Mouse (Mus musculus) intestine, embryonic 16.5 days (tissue): ENCODE measurements around the gene Uckl1. TPM values are rescaled to one million over a fixed set of nuclear protein-coding genes. Genes with fewer than 3 reads are reported as not detected.

Experiments used
- ATAC-seq: fragments of 200-750 bp; cut with Nextera tagmentation; 2 replicates; pipeline ENCODE4 v1.8.0; 2017; ENCODE audit warnings: moderate TSS enrichment, moderate library complexity
- H3K27ac ChIP-seq: fragments of 300-500 bp; sonication (generic); 2 replicates; pipeline ENCODE4 v1.5.1; 2014; ENCODE audit warnings: mild to moderate bottlenecking, low read length
- H3K27me3 ChIP-seq: fragments of 300-500 bp; sonication (generic); replicated peaks from 2 replicates; pipeline ENCODE4 v1.6.1; 2014; ENCODE audit warnings: low read length, control low read depth, mixed read lengths; ENCODE audit not compliant: control insufficient read depth, insufficient read depth
- H3K36me3 ChIP-seq: fragments of 300-500 bp; sonication (generic); 2 replicates; pipeline ENCODE4 v1.6.1; 2014; ENCODE audit warnings: low read length, control low read depth; ENCODE audit not compliant: control insufficient read depth, insufficient read depth
- H3K4me1 ChIP-seq: fragments of 300-500 bp; sonication (generic); 2 replicates; pipeline ENCODE4 v1.6.1; 2014; ENCODE audit warnings: low read length, control low read depth, mixed read lengths; ENCODE audit not compliant: control insufficient read depth, insufficient read depth
- H3K4me2 ChIP-seq: fragments of 300-500 bp; sonication (generic); 2 replicates; pipeline ENCODE4 v1.6.1; 2014; ENCODE audit warnings: low read depth, low read length, control low read depth
- H3K4me3 ChIP-seq: fragments of 300-500 bp; sonication (generic); 2 replicates; pipeline ENCODE4 v1.5.1; 2014; ENCODE audit warnings: mild to moderate bottlenecking, low read length
- H3K9ac ChIP-seq: fragments of 300-500 bp; sonication (generic); 2 replicates; pipeline ENCODE4 v1.6.1; 2014; ENCODE audit warnings: low read depth, low read length
- H3K9me3 ChIP-seq: fragments of 300-500 bp; sonication (generic); 2 replicates; pipeline ENCODE4 v1.6.1; 2016; ENCODE audit warnings: low read length, control low read depth; ENCODE audit not compliant: control insufficient read depth
- WGBS: fragments of 180-500 bp; shearing (Covaris S2); extraction: QIAGEN DNeasy Blood & Tissue Kit; methylation state at CpG from one replicate; pipeline ENCODE4 v1.1.7; 2014; 5-methylcytosine and 5-hydroxymethylcytosine counted together
- polyA plus RNA-seq: library from polyadenylated mRNA; unstranded; fragments of >200 nt; fragmentation: Nextera tagmentation; extraction: Ambion mirVana; gene quantifications from 2 replicates; pipeline ENCODE4 v1.2.1, GENCODE M21; 2015

The Uckl1 gene
- polyA plus RNA-seq, 1 experiment from 2014 or later: 78.0 TPM

- Histone ChIP-seq H3K36me3 (no peaks in the 10 kb centered on the region; the same call in 1 of the 2 replicates), H3K27ac (no peak overlapping the region), H3K9ac (no peak overlapping the region), H3K9me3 (no peaks in the 10 kb centered on the region), H3K4me3 (no peak overlapping the region), H3K4me1 (peaks cover 14% of the 10 kb centered on the region), H3K4me2 (no peak overlapping the region), H3K27me3 (no peaks in the 10 kb centered on the region)
- ATAC-seq: no peak
- WGBS: 93% methylated on average over 7 of the region's 7 CpGs
Measured at GRCm38 (mm10) chr2:181574921-181575545, 9.7 kb downstream of the Uckl1 start.

- Histone ChIP-seq H3K9me3 (no peaks in the 10 kb centered on the region), H3K27me3 (no peaks in the 10 kb centered on the region), H3K9ac (no peak overlapping the region), H3K4me1 (peaks cover 5% of the 10 kb centered on the region), H3K36me3 (no peaks in the 10 kb centered on the region; the same call in 1 of the 2 replicates), H3K4me2 (no peak overlapping the region), H3K4me3 (no peak overlapping the region), H3K27ac (no peak overlapping the region)
- no peak for ATAC-seq
- WGBS: 89% methylated on average over 9 of the region's 9 CpGs
Measured at GRCm38 (mm10) chr2:181573961-181574360, 10.7 kb downstream of the Uckl1 start.

GRCm38 (mm10) chr2:181572921-181573920, 11.5 kb downstream of the Uckl1 start:
- no peak overlapping the region for H3K9ac ChIP-seq
- WGBS: 94% methylated on average over 15 of the region's 15 CpGs

GRCm38 (mm10) chr2:181571941-181572670, 12.6 kb downstream of the Uckl1 start:
- no peak for ATAC-seq
- Histone ChIP-seq H3K9ac (no peak overlapping the region), H3K4me1 (no peaks in the 10 kb centered on the region), H3K4me2 (no peak overlapping the region), H3K27me3 (no peaks in the 10 kb centered on the region), H3K9me3 (no peaks in the 10 kb centered on the region), H3K36me3 (peaks cover 4% of the 10 kb centered on the region; the same call in 1 of the 2 replicates), H3K27ac (no peak overlapping the region), H3K4me3 (no peak overlapping the region)
- 90% methylated on average over 11 of the region's 11 CpGs for WGBS

More at GRCm38 (mm10) chr2:181572921-181573920, 11.5 kb downstream of the Uckl1 start:
- ATAC-seq: no peak
- H3K4me1 ChIP-seq: no peaks in the 10 kb centered on the region
- H3K9me3 ChIP-seq: no peaks in the 10 kb centered on the region
- H3K27me3 ChIP-seq: no peaks in the 10 kb centered on the region
- no peak overlapping the region for H3K4me3 ChIP-seq
- H3K36me3 ChIP-seq: peaks cover 4% of the 10 kb centered on the region; the same call in 1 of the 2 replicates
- H3K4me2 ChIP-seq: no peak overlapping the region
- H3K27ac ChIP-seq: no peak overlapping the region

GRCm38 (mm10) chr2:181570921-181571595, 13.6 kb downstream of the Uckl1 start:
- H3K27ac ChIP-seq: no peak overlapping the region
- no peak for ATAC-seq
- no peaks in the 10 kb centered on the region for H3K4me1 ChIP-seq
- H3K27me3 ChIP-seq: no peaks in the 10 kb centered on the region
- H3K36me3 ChIP-seq: peaks cover 4% of the 10 kb centered on the region; the same call in 1 of the 2 replicates
- WGBS: 71% methylated on average over 6 of the region's 6 CpGs
- H3K9me3 ChIP-seq: no peaks in the 10 kb centered on the region
- H3K4me2 ChIP-seq: no peak overlapping the region
- no peak overlapping the region for H3K4me3 ChIP-seq
- no peak overlapping the region for H3K9ac ChIP-seq

- peaks cover 4% of the 10 kb centered on the region; the same call in 1 of the 2 replicates for H3K36me3 ChIP-seq
- H3K9ac ChIP-seq: no peak overlapping the region
- H3K9me3 ChIP-seq: no peaks in the 10 kb centered on the region
- WGBS: 88% methylated on average over 8 of the region's 8 CpGs
- H3K4me2 ChIP-seq: no peak overlapping the region
- ATAC-seq: no peak
- no peaks in the 10 kb centered on the region for H3K27me3 ChIP-seq
- no peaks in the 10 kb centered on the region for H3K4me1 ChIP-seq
- no peak overlapping the region for H3K27ac ChIP-seq
- no peak overlapping the region for H3K4me3 ChIP-seq
Measured at GRCm38 (mm10) chr2:181570375-181570774, 14.3 kb downstream of the Uckl1 start.

GRCm38 (mm10) chr2:181569856-181570255, 14.8 kb downstream of the Uckl1 start:
- Histone ChIP-seq H3K4me2 (no peak overlapping the region), H3K9me3 (no peaks in the 10 kb centered on the region), H3K27me3 (no peaks in the 10 kb centered on the region), H3K4me1 (no peaks in the 10 kb centered on the region), H3K4me3 (no peak overlapping the region), H3K9ac (no peak overlapping the region), H3K27ac (no peak overlapping the region), H3K36me3 (peaks cover 4% of the 10 kb centered on the region; the same call in 1 of the 2 replicates)
- 90% methylated on average over 10 of the region's 10 CpGs for WGBS
- no peak for ATAC-seq

- no peak overlapping the region for H3K9ac ChIP-seq
- no peaks in the 10 kb centered on the region for H3K4me1 ChIP-seq
- 76% methylated on average over 7 of the region's 7 CpGs for WGBS
- ATAC-seq: 0 out of 2 replicates have a peak, but pooled peaks have one; percentile 38
- no peak overlapping the region for H3K4me3 ChIP-seq
- H3K4me2 ChIP-seq: no peak overlapping the region
- H3K27me3 ChIP-seq: no peaks in the 10 kb centered on the region
- no peaks in the 10 kb centered on the region for H3K9me3 ChIP-seq
- H3K36me3 ChIP-seq: peaks cover 4% of the 10 kb centered on the region; the same call in 1 of the 2 replicates
- no peak overlapping the region for H3K27ac ChIP-seq
Measured at GRCm38 (mm10) chr2:181568272-181569008, 16.3 kb downstream of the Uckl1 start.
